Mouse (Mus musculus) stomach, postnatal 0 days (tissue): ENCODE results near the gene Col8a2.

Source experiments
- CTCF ChIP-seq: IDR thresholded peaks from 2 replicates; pipeline ENCODE4 v1.5.1; 2016; ENCODE audit warnings: antibody characterized with exemption, low read depth, mild to moderate bottlenecking, moderate library complexity
- EP300 ChIP-seq: optimal IDR thresholded peaks from 2 replicates; pipeline ENCODE3; 2016; ENCODE audit warnings: antibody characterized with exemption

- no peak for TF ChIP-seq CTCF
- TF ChIP-seq EP300: no peak
Measured at GRCm38 (mm10) chr4:126286492-126286891, at the start of gene Col8a2.
